Mouse (Mus musculus): ENCODE measurements around the gene Cntnap1.
"Not testable (repeated sequence)": the region's sequence is repeated elsewhere in the genome, so short reads cannot be mapped to it uniquely, and the experiment has no call there.

Cntnap1 gene

GRCm38 (mm10) chr11:101143338-101144225 lies 26.7 kb upstream of the Cntnap1 start:
- in situ Hi-C loops (cut with MboI; ENCODE audit: low pct_unique_long_range_greater_than_20kb in 1 of 2, low sequenced_read_pairs in 2 of 2, unreplicated experiment in 1 of 2) = no loop called here

GRCm38 (mm10) chr11:101146377-101146776 lies 23.9 kb upstream of the Cntnap1 start:
- in situ Hi-C loops (cut with MboI; ENCODE audit: low pct_unique_long_range_greater_than_20kb in 1 of 2, low sequenced_read_pairs in 2 of 2, unreplicated experiment in 1 of 2) = no loop called here

GRCm38 (mm10) chr11:101148751-101149150 lies 21.6 kb upstream of the Cntnap1 start:
- in situ Hi-C loops (cut with MboI; ENCODE audit: low pct_unique_long_range_greater_than_20kb in 1 of 2, low sequenced_read_pairs in 2 of 2, unreplicated experiment in 1 of 2) = no loop called here

GRCm38 (mm10) chr11:101149178-101150105 lies 20.9 kb upstream of the Cntnap1 start:
- in situ Hi-C loops (cut with MboI; ENCODE audit: low pct_unique_long_range_greater_than_20kb in 1 of 2, low sequenced_read_pairs in 2 of 2, unreplicated experiment in 1 of 2) = no loop called here

- in situ Hi-C loops (cut with MboI; ENCODE audit: low pct_unique_long_range_greater_than_20kb in 1 of 2, low sequenced_read_pairs in 2 of 2, unreplicated experiment in 1 of 2) = no loop called here
These were observed 19.3 kb upstream of the Cntnap1 start for GRCm38 (mm10) chr11:101151063-101151462.

GRCm38 (mm10) chr11:101152825-101153224 lies 17.5 kb upstream of the Cntnap1 start:
- in situ Hi-C loops (cut with MboI; ENCODE audit: low pct_unique_long_range_greater_than_20kb in 1 of 2, low sequenced_read_pairs in 2 of 2, unreplicated experiment in 1 of 2) = no loop called here

GRCm38 (mm10) chr11:101154648-101155047 lies 15.7 kb upstream of the Cntnap1 start:
- in situ Hi-C loops (cut with MboI; ENCODE audit: low pct_unique_long_range_greater_than_20kb in 1 of 2, low sequenced_read_pairs in 2 of 2, unreplicated experiment in 1 of 2) = no loop called here

- in situ Hi-C loops (cut with MboI; ENCODE audit: low pct_unique_long_range_greater_than_20kb in 1 of 2, low sequenced_read_pairs in 2 of 2, unreplicated experiment in 1 of 2) = no loop called here
These were observed 15.2 kb upstream of the Cntnap1 start for GRCm38 (mm10) chr11:101155151-101155550.

GRCm38 (mm10) chr11:101155728-101156371 lies 14.5 kb upstream of the Cntnap1 start, which contains the start of gene Tubg2:
Tubg2 (plus strand) TSS chr11:101155907.
- in situ Hi-C loops (cut with MboI; ENCODE audit: low pct_unique_long_range_greater_than_20kb in 1 of 2, low sequenced_read_pairs in 2 of 2, unreplicated experiment in 1 of 2) = no loop called here

- in situ Hi-C loops (cut with MboI; ENCODE audit: low pct_unique_long_range_greater_than_20kb in 1 of 2, low sequenced_read_pairs in 2 of 2, unreplicated experiment in 1 of 2) = not testable (repeated sequence)
These were observed 10.2 kb upstream of the Cntnap1 start for GRCm38 (mm10) chr11:101160151-101160550.

GRCm38 (mm10) chr11:101160981-101161505 lies 9.3 kb upstream of the Cntnap1 start:
- in situ Hi-C loops (cut with MboI; ENCODE audit: low pct_unique_long_range_greater_than_20kb in 1 of 2, low sequenced_read_pairs in 2 of 2, unreplicated experiment in 1 of 2) = not testable (repeated sequence)

- in situ Hi-C loops (cut with MboI; ENCODE audit: low pct_unique_long_range_greater_than_20kb in 1 of 2, low sequenced_read_pairs in 2 of 2, unreplicated experiment in 1 of 2) = no loop called here
These were observed 8.8 kb upstream of the Cntnap1 start for GRCm38 (mm10) chr11:101161551-101161950.

GRCm38 (mm10) chr11:101162301-101162700 lies 8.0 kb upstream of the Cntnap1 start:
- in situ Hi-C loops (cut with MboI; ENCODE audit: low pct_unique_long_range_greater_than_20kb in 1 of 2, low sequenced_read_pairs in 2 of 2, unreplicated experiment in 1 of 2) = no loop called here

- in situ Hi-C loops (cut with MboI; ENCODE audit: low pct_unique_long_range_greater_than_20kb in 1 of 2, low sequenced_read_pairs in 2 of 2, unreplicated experiment in 1 of 2) = no loop called here
These were observed 7.6 kb upstream of the Cntnap1 start for GRCm38 (mm10) chr11:101162772-101163171.

GRCm38 (mm10) chr11:101163476-101164350 lies 6.6 kb upstream of the Cntnap1 start:
- in situ Hi-C loops (cut with MboI; ENCODE audit: low pct_unique_long_range_greater_than_20kb in 1 of 2, low sequenced_read_pairs in 2 of 2, unreplicated experiment in 1 of 2) = no loop called here

- in situ Hi-C loops (cut with MboI; ENCODE audit: low pct_unique_long_range_greater_than_20kb in 1 of 2, low sequenced_read_pairs in 2 of 2, unreplicated experiment in 1 of 2) = no loop called here
These were observed 6.0 kb upstream of the Cntnap1 start for GRCm38 (mm10) chr11:101164351-101164665.

- in situ Hi-C loops (cut with MboI; ENCODE audit: low pct_unique_long_range_greater_than_20kb in 1 of 2, low sequenced_read_pairs in 2 of 2, unreplicated experiment in 1 of 2) = no loop called here
These were observed 5.4 kb upstream of the Cntnap1 start for GRCm38 (mm10) chr11:101164677-101165580.

All from mouse embryonic stem cell (cell line).